Mouse (Mus musculus) bone marrow, adult 2 months (tissue): ENCODE results near the gene Gm29666.

Experiments used
- CTCF ChIP-seq: fragments of 200-500 bp; IDR thresholded peaks from 2 replicates; pipeline ENCODE4 v1.5.1; 2011; ENCODE audit warnings: low read length, control low read depth; ENCODE audit not compliant: control insufficient read depth, insufficient read depth
- POLR2A ChIP-seq: fragments of 200-500 bp; IDR thresholded peaks from 2 replicates; pipeline ENCODE4 v1.6.1; 2011; ENCODE audit warnings: low read depth, mild to moderate bottlenecking, control low read depth, low read length, borderline replicate concordance; ENCODE audit not compliant: control insufficient read depth

DNA sequence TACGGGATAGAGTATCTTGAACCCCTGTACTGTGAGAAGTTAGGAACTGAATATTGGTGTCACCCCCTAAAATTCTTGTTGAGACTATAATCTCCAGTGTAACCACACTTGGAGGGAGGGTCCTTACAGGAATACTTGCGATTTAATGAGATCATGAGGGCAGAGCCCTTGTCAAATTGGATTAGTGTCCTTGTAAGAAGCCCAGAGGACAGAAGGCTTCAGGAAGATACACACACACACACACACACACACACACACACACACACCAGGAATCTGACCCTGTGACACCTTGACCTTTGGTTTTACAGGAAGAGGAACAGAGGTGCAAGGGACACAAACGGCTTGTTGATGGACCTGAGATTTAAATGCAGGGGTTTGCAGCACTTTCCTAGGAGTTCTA, 28.6 kb downstream of the Gm29666 start:
- TF ChIP-seq POLR2A = no peak
- TF ChIP-seq CTCF = no peak
